Mouse (Mus musculus) frontal cortex, postnatal 36 days (tissue): Measurements from ENCODE around the gene Flrt3.

ENCODE experiments used
- DNase-seq, 2 experiments: peaks; one replicate each; pipeline ENCODE4 v3.0.0; 2022; ENCODE audit warnings: low spot score in 2 of 2

The Flrt3 gene

DNA sequence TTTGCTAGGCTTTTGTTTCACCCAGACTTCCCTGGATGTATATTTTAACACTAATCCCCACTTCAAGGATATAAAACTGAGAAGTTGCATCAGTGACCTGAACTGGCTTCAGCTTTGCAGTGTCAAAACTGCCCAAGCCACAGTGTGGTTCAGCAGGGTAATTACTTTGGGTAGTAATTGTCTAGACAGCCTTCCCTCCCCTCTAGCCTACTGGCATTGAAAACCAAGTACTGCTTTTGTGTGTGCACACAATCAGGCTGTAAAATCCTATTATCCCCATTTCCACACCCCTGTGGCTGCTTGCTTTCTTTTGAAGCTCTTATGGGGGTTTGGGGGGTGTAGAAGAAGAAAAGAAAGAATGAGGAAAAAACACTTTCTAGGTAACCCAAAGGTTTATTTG, 17.8 kb downstream of the Flrt3 start:
- no peak for DNase-seq

DNA sequence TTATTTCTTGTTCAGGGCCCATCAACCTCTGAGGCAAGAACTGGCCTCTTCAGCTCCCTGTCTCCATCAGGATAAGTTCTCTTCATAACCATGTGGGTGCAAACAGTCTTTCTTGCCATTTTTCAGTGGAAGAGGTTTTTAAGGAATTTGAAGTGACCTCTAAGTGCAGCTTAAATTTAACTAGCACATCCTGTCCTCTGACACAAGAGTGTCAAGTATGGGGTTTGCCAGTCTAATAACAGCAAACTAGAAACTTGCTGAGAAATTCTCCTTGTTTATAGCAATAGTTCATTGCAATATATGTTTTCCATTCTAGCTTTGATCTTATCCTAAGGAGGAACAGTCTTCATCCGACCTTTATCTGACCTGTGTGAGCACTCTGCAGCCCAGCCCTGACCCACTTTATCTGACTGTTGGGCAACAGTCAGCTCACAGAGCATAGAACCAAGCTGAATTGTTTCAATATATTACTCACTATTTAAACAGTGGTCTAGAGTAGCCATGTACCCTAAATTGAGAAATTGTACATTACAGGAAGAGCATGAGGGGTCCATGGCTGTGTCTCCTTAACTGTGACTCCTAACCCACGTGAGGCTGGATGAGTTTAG, 49.4 kb downstream of the Flrt3 start:
- DNase-seq, result no peak

DNA sequence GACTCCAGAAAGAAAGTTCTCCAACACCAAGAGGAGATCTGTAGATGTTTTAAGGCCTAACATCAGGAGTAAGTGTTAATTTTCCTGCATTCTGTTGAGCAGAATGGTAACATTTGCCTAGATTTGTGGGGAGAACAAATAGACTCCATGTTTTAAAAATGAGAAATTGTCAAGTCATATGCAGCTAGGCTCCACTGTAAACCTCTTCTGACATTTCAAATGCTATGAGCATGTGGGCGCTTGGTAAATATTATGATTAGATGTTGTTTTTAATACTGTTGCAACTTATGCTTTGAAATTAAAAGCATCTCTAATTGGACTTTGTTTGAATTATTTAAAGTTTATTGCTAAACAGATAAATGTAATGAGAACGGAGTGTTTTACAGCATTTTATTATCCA, 55.8 kb downstream of the Flrt3 start:
- DNase-seq, result no peak
